Mouse (Mus musculus) midbrain, embryonic 11.5 days (tissue): ENCODE measurements around the gene Usp36. TPM values are rescaled to one million over a fixed set of nuclear protein-coding genes. Genes with fewer than 3 reads are reported as not detected.

ENCODE experiments used
- ATAC-seq: fragments of 200-750 bp; cut with Nextera tagmentation; 2 replicates; pipeline ENCODE4 v1.8.0; 2017; ENCODE audit warnings: moderate TSS enrichment, moderate library complexity; ENCODE audit not compliant: low FRiP score
- DNase-seq: peaks from one replicate; pipeline ENCODE4 v3.0.0; 2015; ENCODE audit warnings: low spot score; ENCODE audit errors: missing footprints
- H3K27ac ChIP-seq: fragments of 300-500 bp; sonication (generic); 2 replicates; pipeline ENCODE4 v1.5.1; 2014; ENCODE audit warnings: low read depth, low read length
- H3K27me3 ChIP-seq: fragments of 300-500 bp; sonication (generic); 2 replicates; pipeline ENCODE4 v1.6.1; 2014; ENCODE audit warnings: mild to moderate bottlenecking, low read length, moderate library complexity, mixed read lengths; ENCODE audit not compliant: control insufficient read depth, insufficient read depth
- H3K36me3 ChIP-seq: fragments of 300-500 bp; sonication (generic); 2 replicates; pipeline ENCODE4 v1.6.1; 2014; ENCODE audit warnings: mild to moderate bottlenecking, low read length, moderate library complexity, mixed read lengths; ENCODE audit not compliant: control insufficient read depth, insufficient read depth
- H3K4me1 ChIP-seq: fragments of 300-500 bp; sonication (generic); 2 replicates; pipeline ENCODE4 v1.6.1; 2014; ENCODE audit warnings: low read length; ENCODE audit not compliant: control insufficient read depth, insufficient read depth
- H3K4me2 ChIP-seq: fragments of 300-500 bp; sonication (generic); 2 replicates; pipeline ENCODE4 v1.6.1; 2014; ENCODE audit warnings: mild to moderate bottlenecking, moderate library complexity
- H3K4me3 ChIP-seq: fragments of 300-500 bp; sonication (generic); 2 replicates; pipeline ENCODE4 v1.5.1; 2014; ENCODE audit warnings: low read depth, low read length
- H3K9ac ChIP-seq: fragments of 300-500 bp; sonication (generic); 2 replicates; pipeline ENCODE4 v1.6.1; 2014; ENCODE audit warnings: low read length
- H3K9me3 ChIP-seq: fragments of 300-500 bp; sonication (generic); 2 replicates; pipeline ENCODE4 v1.6.1; 2016; ENCODE audit warnings: low read length; ENCODE audit not compliant: control insufficient read depth
- WGBS: fragments of 180-500 bp; shearing (Covaris S2); extraction: QIAGEN DNeasy Blood & Tissue Kit; methylation state at CpG from one replicate; pipeline ENCODE4 v1.1.7; 2014; 5-methylcytosine and 5-hydroxymethylcytosine counted together
- polyA plus RNA-seq: library from polyadenylated mRNA; unstranded; fragments of >200 nt; fragmentation: Nextera tagmentation; extraction: Ambion mirVana; gene quantifications from 2 replicates; pipeline ENCODE4 v1.2.1, GENCODE M21; 2014

Usp36 gene
- polyA plus RNA-seq, 1 experiment from 2014 or later, result 9.0 TPM

GRCm38 (mm10) chr11:118212636-118213112 is 77.4 kb downstream of the Usp36 start:
- no peaks in the 10 kb centered on the region for H3K9me3 ChIP-seq
- ATAC-seq (no peak), DNase-seq (no peak)
- H3K4me2 ChIP-seq, result no peak overlapping the region
- H3K36me3 ChIP-seq, result no peaks in the 10 kb centered on the region
- H3K4me1 ChIP-seq, result peaks cover 21% of the 10 kb centered on the region
- no peak overlapping the region for H3K4me3 ChIP-seq
- no peaks in the 10 kb centered on the region for H3K27me3 ChIP-seq
- H3K27ac ChIP-seq, result no peak overlapping the region
- WGBS, result 74% methylated on average over 7 of the region's 7 CpGs
- H3K9ac ChIP-seq, result no peak overlapping the region

- Histone ChIP-seq H3K9ac (no peak overlapping the region), H3K4me1 (peaks cover 22% of the 10 kb centered on the region)
- no peak for DNase-seq
Measured at GRCm38 (mm10) chr11:118211749-118212635, 78.1 kb downstream of the Usp36 start.

GRCm38 (mm10) chr11:118210962-118211361 is 79.1 kb downstream of the Usp36 start:
- H3K36me3 ChIP-seq, result no peaks in the 10 kb centered on the region
- H3K4me1 ChIP-seq, result peaks cover 22% of the 10 kb centered on the region
- H3K27ac ChIP-seq, result no peak overlapping the region
- H3K9ac ChIP-seq, result no peak overlapping the region
- no peak for ATAC-seq
- H3K4me2 ChIP-seq, result no peak overlapping the region
- 92% methylated on average over 5 of the region's 5 CpGs for WGBS
- no peak for DNase-seq
- H3K27me3 ChIP-seq, result no peaks in the 10 kb centered on the region
- H3K4me3 ChIP-seq, result no peak overlapping the region
- no peaks in the 10 kb centered on the region for H3K9me3 ChIP-seq

More at GRCm38 (mm10) chr11:118211749-118212635, 78.1 kb downstream of the Usp36 start:
- 46% methylated on average over 10 of the region's 10 CpGs for WGBS
- H3K4me3 ChIP-seq, result no peak overlapping the region
- H3K27ac ChIP-seq, result no peak overlapping the region
- H3K9me3 ChIP-seq, result no peaks in the 10 kb centered on the region
- H3K4me2 ChIP-seq, result no peak overlapping the region
- no peak for ATAC-seq
- no peaks in the 10 kb centered on the region for H3K27me3 ChIP-seq
- H3K36me3 ChIP-seq, result no peaks in the 10 kb centered on the region

- no peak overlapping the region for H3K27ac ChIP-seq
Measured at GRCm38 (mm10) chr11:118210116-118210515, 79.9 kb downstream of the Usp36 start.

More at GRCm38 (mm10) chr11:118210116-118210515, 79.9 kb downstream of the Usp36 start:
- Histone ChIP-seq H3K4me1 (peaks cover 22% of the 10 kb centered on the region), H3K9me3 (no peaks in the 10 kb centered on the region), H3K36me3 (no peaks in the 10 kb centered on the region), H3K27me3 (no peaks in the 10 kb centered on the region), H3K4me3 (no peak overlapping the region), H3K4me2 (no peak overlapping the region), H3K9ac (no peak overlapping the region)
- WGBS, result 89% methylated on average over 4 of the region's 4 CpGs
- no peak for DNase-seq
- ATAC-seq, result no peak

Other genes with a start within 250 kb of the Usp36 start
- gene Dnah17, start 159.6 kb downstream of the Usp36 start, polyA plus RNA-seq, result 0.08 and 0.11 TPM in 2 replicates
- 12.3 and 12.8 TPM in 2 replicates for gene Cyth1, start 41.7 kb downstream of the Usp36 start, polyA plus RNA-seq
- 0.23 and 0.40 TPM in 2 replicates for gene Cep295nl, start 52.3 kb upstream of the Usp36 start, polyA plus RNA-seq
- gene Timp2, start 65.5 kb upstream of the Usp36 start, polyA plus RNA-seq, result 40.1 and 42.8 TPM in 2 replicates
- 1.7 and 1.8 TPM in 2 replicates for gene Lgals3bp, start 111.8 kb upstream of the Usp36 start, polyA plus RNA-seq
- gene Cant1, start 128.8 kb upstream of the Usp36 start, polyA plus RNA-seq, result 19.4 and 21.7 TPM in 2 replicates
- 1.7 and 2.6 TPM in 2 replicates for gene C1qtnf1, start 138.0 kb upstream of the Usp36 start, polyA plus RNA-seq
- 4.4 and 6.4 TPM in 2 replicates for gene Engase, start 186.6 kb upstream of the Usp36 start, polyA plus RNA-seq